Mouse (Mus musculus): ENCODE results near the gene Kcnt1.

DNA sequence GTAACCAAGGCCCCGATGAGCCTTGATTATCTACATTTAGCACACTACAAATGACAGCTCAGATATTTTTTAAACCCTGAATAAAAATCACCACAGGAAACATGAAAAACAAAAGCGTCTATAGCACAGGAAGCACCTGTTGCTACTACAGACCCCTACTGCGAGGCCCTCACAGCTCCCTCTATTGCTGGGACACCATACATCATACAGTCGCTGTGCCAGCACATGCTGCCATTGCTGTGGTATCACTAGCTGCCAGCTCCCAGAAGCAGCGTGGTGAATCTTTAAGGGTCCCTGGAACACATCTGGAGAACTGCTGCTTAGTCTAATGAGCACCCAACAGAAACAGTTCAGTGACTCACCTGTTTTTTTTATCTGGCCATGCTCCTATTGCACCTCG is 77.0 kb downstream of the Kcnt1 start:
- no peak for TF ChIP-seq CTCF (conservative IDR thresholded peaks at IDR 0.05; ENCODE audit: low read length)
- TF ChIP-seq POU5F1 (IDR thresholded peaks at IDR 0.05; ENCODE audit: borderline replicate concordance, low read length), result no peak
